Mouse (Mus musculus) right cerebral cortex, postnatal 14 days (tissue): ENCODE results near the gene Tubb2a.

Experiments
- DNase-seq: peaks from one replicate; pipeline ENCODE4 v3.0.0; 2022

The Tubb2a gene

GRCm38 (mm10) chr13:34077492-34078271 is at the start of gene Tubb2a:
TSS of gene Tubb2a (minus strand) at chr13:34078007.
- peak; percentile 95 for DNase-seq

GRCm38 (mm10) chr13:34125711-34126110 is 47.9 kb upstream of the Tubb2a start:
- DNase-seq, result no peak

- DNase-seq, result no peak
Measured at GRCm38 (mm10) chr13:34120536-34120935, 42.7 kb upstream of the Tubb2a start.

- DNase-seq, result no peak
Measured at GRCm38 (mm10) chr13:34119406-34119805, 41.6 kb upstream of the Tubb2a start.

GRCm38 (mm10) chr13:34118816-34119215 is 41.0 kb upstream of the Tubb2a start:
- DNase-seq, result no peak

- DNase-seq, result no peak
Measured at GRCm38 (mm10) chr13:34116508-34116907, 38.7 kb upstream of the Tubb2a start.

- DNase-seq, result no peak
Measured at GRCm38 (mm10) chr13:34114654-34115053, 36.8 kb upstream of the Tubb2a start.

- no peak for DNase-seq
Measured at GRCm38 (mm10) chr13:34113086-34113485, 35.3 kb upstream of the Tubb2a start.

GRCm38 (mm10) chr13:34112369-34113081 is 34.7 kb upstream of the Tubb2a start:
- no peak for DNase-seq

- DNase-seq, result no peak
Measured at GRCm38 (mm10) chr13:34111878-34112277, 34.1 kb upstream of the Tubb2a start.

GRCm38 (mm10) chr13:34111019-34111418 is 33.2 kb upstream of the Tubb2a start:
- no peak for DNase-seq

GRCm38 (mm10) chr13:34109677-34110058 is 31.9 kb upstream of the Tubb2a start:
- DNase-seq, result no peak

- no peak for DNase-seq
Measured at GRCm38 (mm10) chr13:34109035-34109676, 31.3 kb upstream of the Tubb2a start.

- DNase-seq, result no peak
Measured at GRCm38 (mm10) chr13:34106999-34107398, 29.2 kb upstream of the Tubb2a start.

GRCm38 (mm10) chr13:34106256-34106655 is 28.4 kb upstream of the Tubb2a start:
- DNase-seq, result no peak

GRCm38 (mm10) chr13:34105364-34105763 is 27.6 kb upstream of the Tubb2a start:
- no peak for DNase-seq

GRCm38 (mm10) chr13:34101908-34102307 is 24.1 kb upstream of the Tubb2a start:
- DNase-seq, result no peak

GRCm38 (mm10) chr13:34101247-34101646 is 23.4 kb upstream of the Tubb2a start:
- DNase-seq, result no peak

GRCm38 (mm10) chr13:34100733-34101132 is 22.9 kb upstream of the Tubb2a start:
- no peak for DNase-seq

- no peak for DNase-seq
Measured at GRCm38 (mm10) chr13:34097086-34097485, 19.3 kb upstream of the Tubb2a start.

GRCm38 (mm10) chr13:34096455-34096854 is 18.6 kb upstream of the Tubb2a start:
- no peak for DNase-seq

GRCm38 (mm10) chr13:34095542-34096435 is 18.0 kb upstream of the Tubb2a start:
- peak; percentile 48 for DNase-seq

GRCm38 (mm10) chr13:34089358-34089757 is 11.6 kb upstream of the Tubb2a start:
- no peak for DNase-seq
